In genomic region chr11:102248630-102249230, GRCm38 (mm10) we compare ENCODE assay signal across 8 mouse cellular contexts. TPM values are rescaled to one million over a fixed set of nuclear protein-coding genes. Genes with fewer than 3 reads are reported as not detected.
A peak's percentile ranks its signal among the peaks of the same experiment; 100 is the strongest.
DNase-seq lines count a peak whose midpoint lies in the region; ATAC-seq and TF ChIP-seq lines count a peak whose summit lies in the region.

Gene BC030867, plus strand, starts transcription at chr11:102248882.

- peak; percentile 73 for ATAC-seq in kidney, embryonic 14.5 days (ENCODE audit: low FRiP score, low TSS enrichment)
- ATAC-seq in limb, embryonic 15.5 days (ENCODE audit: insufficient number of reproducible peaks, low FRiP score, low TSS enrichment, low read depth): no peak
- no peak for ATAC-seq in midbrain, postnatal 0 days (ENCODE audit: low FRiP score)

- H3K9ac ChIP-seq in kidney, embryonic 14.5 days (ENCODE audit: low read depth, low read length): peak within 1 kb of the TSS; percentile 77
- H3K9ac ChIP-seq in limb, embryonic 15.5 days: peak within 1 kb of the TSS; percentile 55
- no peak within 1 kb of the TSS for H3K9ac ChIP-seq in midbrain, postnatal 0 days (replicated peaks; ENCODE audit: low read length, poor library complexity, severe bottlenecking)

- peak within 1 kb of the TSS; percentile 98 for H3ac ChIP-seq in C2C12 (ENCODE audit: control insufficient read depth, insufficient read length, low read depth)

- H3K9me3 ChIP-seq in heart, embryonic 10.5 days: no peaks in the 10 kb centered on the region
- no peaks in the 10 kb centered on the region for H3K9me3 ChIP-seq in kidney, embryonic 14.5 days (ENCODE audit: control insufficient read depth, low read length)
- no peaks in the 10 kb centered on the region for H3K9me3 ChIP-seq in limb, embryonic 15.5 days
- no peaks in the 10 kb centered on the region for H3K9me3 ChIP-seq in midbrain, postnatal 0 days (ENCODE audit: low read length)

- peak; percentile 45; the same call in 1 of the 2 replicates for TF ChIP-seq POLR2A in embryonic fibroblast, embryonic 13.5 days (IDR thresholded peaks at IDR 0.05; ENCODE audit: low read depth, low read length)

- peak within 1 kb of the TSS; percentile 81 for H3K4me2 ChIP-seq in kidney, embryonic 14.5 days (replicated peaks; ENCODE audit: low read depth, low read length)
- peak within 1 kb of the TSS; percentile 94 for H3K4me2 ChIP-seq in limb, embryonic 15.5 days
- H3K4me2 ChIP-seq in midbrain, postnatal 0 days (ENCODE audit: low read depth, low read length, poor library complexity, severe bottlenecking): peak within 1 kb of the TSS; percentile 97

- TF ChIP-seq CTCF in C2C12 (IDR thresholded peaks at IDR 0.05; ENCODE audit: control insufficient read depth, insufficient read depth, insufficient read length): peak; percentile 27
- TF ChIP-seq CTCF in embryonic fibroblast, embryonic 13.5 days (IDR thresholded peaks at IDR 0.05; ENCODE audit: borderline replicate concordance, insufficient read depth, low read length): no peak
- peak; percentile 85 for TF ChIP-seq CTCF in midbrain, postnatal 0 days (IDR thresholded peaks at IDR 0.05)

- DNase-seq in brain, adult 2 months (ENCODE audit: low read depth, low spot score): peak; percentile 97
- DNase-seq in heart, embryonic 10.5 days (ENCODE audit: low spot score): peak; percentile 96
- DNase-seq in midbrain, postnatal 0 days (ENCODE audit: low spot score): peak; percentile 95
- DNase-seq in spleen, postnatal 10 days (ENCODE audit: low spot score in 2 of 2): peak; percentile 98

- H3K4me3 ChIP-seq in C2C12 (ENCODE audit: insufficient read depth, poor library complexity, severe bottlenecking): peak within 1 kb of the TSS; percentile 90
- peak within 1 kb of the TSS; percentile 78 for H3K4me3 ChIP-seq in embryonic fibroblast, embryonic 13.5 days (ENCODE audit: insufficient read depth, low read length)
- peak within 1 kb of the TSS; percentile 81 for H3K4me3 ChIP-seq in heart, embryonic 10.5 days
- H3K4me3 ChIP-seq in kidney, embryonic 14.5 days (ENCODE audit: low read length): peak within 1 kb of the TSS; percentile 80
- peak within 1 kb of the TSS; percentile 62 for H3K4me3 ChIP-seq in limb, embryonic 15.5 days
- peak within 1 kb of the TSS; percentile 34 for H3K4me3 ChIP-seq in midbrain, postnatal 0 days (ENCODE audit: low read depth, low read length)

- no peak within 1 kb of the TSS for H3K27ac ChIP-seq in embryonic fibroblast, embryonic 13.5 days (ENCODE audit: insufficient read depth, low read length)
- peak within 1 kb of the TSS; percentile 87 for H3K27ac ChIP-seq in heart, embryonic 10.5 days
- peak within 1 kb of the TSS; percentile 56; the same call in 1 of the 2 replicates for H3K27ac ChIP-seq in kidney, embryonic 14.5 days (ENCODE audit: low read depth, low read length)
- H3K27ac ChIP-seq in limb, embryonic 15.5 days: peak within 1 kb of the TSS; percentile 33; the same call in 1 of the 2 replicates
- H3K27ac ChIP-seq in midbrain, postnatal 0 days (ENCODE audit: low read depth, low read length): no peak within 1 kb of the TSS

- no peaks in the 10 kb centered on the region for H3K27me3 ChIP-seq in C2C12 (ENCODE audit: control insufficient read depth, insufficient read depth, insufficient read length)
- no peaks in the 10 kb centered on the region for H3K27me3 ChIP-seq in heart, embryonic 10.5 days (ENCODE audit: insufficient read depth, poor library complexity, severe bottlenecking)
- H3K27me3 ChIP-seq in kidney, embryonic 14.5 days (ENCODE audit: control insufficient read depth, insufficient read depth, low read length): no peaks in the 10 kb centered on the region
- H3K27me3 ChIP-seq in limb, embryonic 15.5 days: no peaks in the 10 kb centered on the region
- no peaks in the 10 kb centered on the region for H3K27me3 ChIP-seq in midbrain, postnatal 0 days (ENCODE audit: insufficient read depth, low read length)

- H3K79me3 ChIP-seq in C2C12 (ENCODE audit: low read depth): peaks cover 5% of the 10 kb centered on the region

- peaks cover 23% of the 10 kb centered on the region for H3K79me2 ChIP-seq in C2C12 (ENCODE audit: control insufficient read depth, insufficient read depth)

- H3K4me1 ChIP-seq in embryonic fibroblast, embryonic 13.5 days (ENCODE audit: control insufficient read depth, insufficient read depth, low read length): peaks cover 17% of the 10 kb centered on the region
- H3K4me1 ChIP-seq in heart, embryonic 10.5 days: peaks cover 26% of the 10 kb centered on the region
- H3K4me1 ChIP-seq in kidney, embryonic 14.5 days (ENCODE audit: control insufficient read depth, insufficient read depth, low read length): peaks cover 5% of the 10 kb centered on the region; the same call in 1 of the 2 replicates
- H3K4me1 ChIP-seq in limb, embryonic 15.5 days: peaks cover 35% of the 10 kb centered on the region
- peaks cover 5% of the 10 kb centered on the region; the same call in 1 of the 2 replicates for H3K4me1 ChIP-seq in midbrain, postnatal 0 days (ENCODE audit: insufficient read depth, low read length)

- peaks cover 31% of the 10 kb centered on the region for H3K36me3 ChIP-seq in C2C12 (ENCODE audit: control insufficient read depth, insufficient read depth)
- peaks cover 16% of the 10 kb centered on the region for H3K36me3 ChIP-seq in heart, embryonic 10.5 days
- H3K36me3 ChIP-seq in kidney, embryonic 14.5 days (ENCODE audit: control insufficient read depth, insufficient read depth, low read length): peaks cover 19% of the 10 kb centered on the region
- peaks cover 8% of the 10 kb centered on the region; the same call in 1 of the 2 replicates for H3K36me3 ChIP-seq in limb, embryonic 15.5 days
- H3K36me3 ChIP-seq in midbrain, postnatal 0 days (ENCODE audit: insufficient read depth, low read length): no peaks in the 10 kb centered on the region

- WGBS in heart, embryonic 10.5 days: under 1% methylated on average over 41 of the region's 41 CpGs
- under 1% methylated on average over 40 of the region's 41 CpGs for WGBS in kidney, embryonic 14.5 days
- WGBS in limb, embryonic 15.5 days: under 1% methylated on average over 41 of the region's 41 CpGs
- under 1% methylated on average over 41 of the region's 41 CpGs for WGBS in midbrain, postnatal 0 days

TF ChIP-seq in C2C12, 6 proteins besides CTCF, POLR2A, EP300 and RAD21:
- TF ChIP-seq FOSL1 (IDR thresholded peaks at IDR 0.05; ENCODE audit: insufficient read depth, low read length, poor library complexity, severe bottlenecking) (no peak), MYOG (IDR thresholded peaks at IDR 0.05; ENCODE audit: control insufficient read depth, extremely low read depth, insufficient read length) (no peak), MYOD1 (IDR thresholded peaks at IDR 0.05; ENCODE audit: control insufficient read depth, insufficient read length, low read depth) (no peak), USF1 (IDR thresholded peaks at IDR 0.05; ENCODE audit: low read depth) (no peak), MAX (IDR thresholded peaks at IDR 0.05) (peak; percentile 45), CEBPB (IDR thresholded peaks at IDR 0.05; ENCODE audit: low read depth) (no peak)

RNA-seq across cellular contexts. Expression of gene BC030867, which starts in this region (rescaled TPM):
- polyA plus RNA-seq in C2C12 (2012; fragmentation: generic; extraction: Trizol): 12.0 TPM
- 6.5 and 10.2 TPM in 2 replicates for polyA plus RNA-seq in embryonic fibroblast, embryonic 13.5 days (2011; ENCODE audit: insufficient read length, low read depth, missing spikeins)
- 16.5 and 19.4 TPM in 2 replicates for polyA plus RNA-seq in heart, embryonic 10.5 days (2016; fragmentation: Nextera tagmentation; extraction: Ambion mirVana)
- 18.2 and 22.9 TPM in 2 replicates for polyA plus RNA-seq in kidney, embryonic 14.5 days (2014; fragmentation: Nextera tagmentation; extraction: Ambion mirVana)
- polyA plus RNA-seq in limb, embryonic 15.5 days (2015; fragmentation: Nextera tagmentation; extraction: Ambion mirVana): 13.0 and 13.8 TPM in 2 replicates
- total RNA-seq in midbrain, postnatal 0 days (2014; rRNA removed): 2.1 TPM in 2 replicates
- polyA plus RNA-seq in midbrain, postnatal 0 days (2015; fragmentation: Nextera tagmentation; extraction: Ambion mirVana): 0.53 and 0.60 TPM in 2 replicates

Comparison
In these comparisons a context has a peak if more than half of its experiments do, and no peak if none do; other contexts are left out.
1. H3K4me3 ChIP-seq: peak in every context shown above with its lines; median percentile 90 in C2C12; 81 in heart, embryonic 10.5 days; 80 in kidney, embryonic 14.5 days; 78 in embryonic fibroblast, embryonic 13.5 days; 62 in limb, embryonic 15.5 days; 34 in midbrain, postnatal 0 days.
2. H3K27ac ChIP-seq: peak in heart, embryonic 10.5 days (single experiment), kidney, embryonic 14.5 days (single experiment) and limb, embryonic 15.5 days (single experiment); none in embryonic fibroblast, embryonic 13.5 days (single experiment) and midbrain, postnatal 0 days (single experiment).
3. Peak in every context shown above with its lines, with median percentiles within 50 percentile points of each other: DNase-seq and H3K4me2 ChIP-seq.